Mouse (Mus musculus) heart, adult 2 months (tissue): ENCODE results near the gene Inpp5a.

ENCODE experiments used
- CTCF ChIP-seq: fragments of 200-600 bp; IDR thresholded peaks from 2 replicates; pipeline ENCODE4 v1.8.1; 2022; ENCODE audit warnings: antibody characterized with exemption, mild to moderate bottlenecking, moderate library complexity
- EP300 ChIP-seq: fragments of 200-500 bp; IDR thresholded peaks from 2 replicates; pipeline ENCODE4 v1.6.1; 2011; ENCODE audit warnings: low read depth, low read length, control low read depth; ENCODE audit not compliant: insufficient read depth

- no peak for TF ChIP-seq EP300
- no peak for TF ChIP-seq CTCF
These were observed 236.2 kb downstream of the Inpp5a start for GRCm38 (mm10) chr7:139625156-139625555.
